Comparison of ENCODE assay signal across 9 mouse cellular contexts in the genomic region with DNA sequence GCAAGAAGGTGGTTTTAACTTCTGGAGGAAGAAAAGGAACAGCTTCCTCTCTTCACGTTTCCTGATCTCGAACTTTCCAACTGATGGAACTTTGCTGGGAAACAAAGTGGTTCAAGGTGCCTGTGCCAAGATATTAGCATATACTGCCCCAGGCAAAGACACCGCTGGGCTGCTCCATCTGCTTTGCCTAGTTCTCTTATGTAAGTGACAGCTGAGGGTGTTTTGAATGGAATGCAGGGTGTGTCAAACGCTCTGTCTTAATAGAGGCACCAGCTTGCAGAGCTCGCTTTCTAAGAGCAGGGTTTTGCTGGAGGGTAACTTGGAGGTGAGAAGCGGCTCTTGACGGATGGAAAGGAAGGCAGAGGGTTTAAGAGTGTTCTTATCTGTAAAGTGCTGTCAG. TPM values are rescaled to one million over a fixed set of nuclear protein-coding genes. Genes with fewer than 3 reads are reported as not detected.
DNase-seq lines count a peak whose midpoint lies in the region; ATAC-seq and TF ChIP-seq lines count a peak whose summit lies in the region.
"Had no signal": no experiment of that assay in that cellular context is flagged by ENCODE, and none has a peak within 500 bp of the region (broad histone marks: within the 10 kb centered on the region; RNA-seq: fewer than 3 reads in every experiment).

No protein-coding gene starts in this region.

- H3K27me3 ChIP-seq in kidney, embryonic 15.5 days: no peaks in the 10 kb centered on the region
- H3K27me3 ChIP-seq in embryonic facial prominence, embryonic 12.5 days: no peaks in the 10 kb centered on the region
- H3K27me3 ChIP-seq in limb, embryonic 14.5 days (ENCODE audit: control insufficient read depth, insufficient read depth, low read length): no peaks in the 10 kb centered on the region

- peaks cover 11% of the 10 kb centered on the region; the same call in 1 of the 2 replicates for H3K4me1 ChIP-seq in kidney, embryonic 15.5 days
- H3K4me1 ChIP-seq in embryonic facial prominence, embryonic 12.5 days: 0 out of 2 replicates have a peak, but pooled peaks cover 5% of the 10 kb centered on the region
- 0 out of 2 replicates have a peak, but pooled peaks cover 13% of the 10 kb centered on the region for H3K4me1 ChIP-seq in limb, embryonic 14.5 days (ENCODE audit: control insufficient read depth, insufficient read depth, low read length)

- WGBS in kidney, embryonic 15.5 days: 39% methylated on average over 7 of the region's 7 CpGs
- WGBS in embryonic facial prominence, embryonic 12.5 days: 15% methylated on average over 7 of the region's 7 CpGs
- 22% methylated on average over 7 of the region's 7 CpGs for WGBS in limb, embryonic 14.5 days

- no peak overlapping the region for H3K4me3 ChIP-seq in kidney, embryonic 15.5 days (replicated peaks)
- H3K4me3 ChIP-seq in embryonic facial prominence, embryonic 12.5 days: no peak overlapping the region
- no peak overlapping the region for H3K4me3 ChIP-seq in limb, embryonic 14.5 days (replicated peaks; ENCODE audit: low read length)

- H3K9me3 ChIP-seq in kidney, embryonic 15.5 days (replicated peaks): no peaks in the 10 kb centered on the region
- no peaks in the 10 kb centered on the region for H3K9me3 ChIP-seq in embryonic facial prominence, embryonic 12.5 days
- H3K9me3 ChIP-seq in limb, embryonic 14.5 days (ENCODE audit: control insufficient read depth, low read length): no peaks in the 10 kb centered on the region

- no peaks in the 10 kb centered on the region for H3K36me3 ChIP-seq in kidney, embryonic 15.5 days
- H3K36me3 ChIP-seq in embryonic facial prominence, embryonic 12.5 days: no peaks in the 10 kb centered on the region
- H3K36me3 ChIP-seq in limb, embryonic 14.5 days (ENCODE audit: control insufficient read depth, insufficient read depth, low read length): no peaks in the 10 kb centered on the region

- ATAC-seq in kidney, embryonic 15.5 days (replicated peaks; ENCODE audit: low FRiP score): no peak
- ATAC-seq in embryonic facial prominence, embryonic 12.5 days (ENCODE audit: insufficient number of reproducible peaks, insufficient read depth, low FRiP score, low TSS enrichment): no peak
- peak; percentile 30; the same call in 1 of the 2 replicates for ATAC-seq in limb, embryonic 14.5 days (ENCODE audit: low FRiP score, low read depth)

- H3K4me2 ChIP-seq in kidney, embryonic 15.5 days: no peak overlapping the region
- H3K4me2 ChIP-seq in embryonic facial prominence, embryonic 12.5 days (replicated peaks): no peak overlapping the region
- H3K4me2 ChIP-seq in limb, embryonic 14.5 days (replicated peaks; ENCODE audit: low read depth, low read length, severe bottlenecking): no peak overlapping the region

- no peak overlapping the region for H3K9ac ChIP-seq in kidney, embryonic 15.5 days
- H3K9ac ChIP-seq in embryonic facial prominence, embryonic 12.5 days: no peak overlapping the region
- no peak overlapping the region for H3K9ac ChIP-seq in limb, embryonic 14.5 days (ENCODE audit: low read depth, low read length, severe bottlenecking)

- no peak for TF ChIP-seq POLR2A in limb, embryonic 14.5 days (IDR thresholded peaks at IDR 0.05; ENCODE audit: borderline replicate concordance, extremely low read depth, insufficient read depth, insufficient read length)

- no peak overlapping the region for H3K27ac ChIP-seq in kidney, embryonic 15.5 days
- H3K27ac ChIP-seq in embryonic facial prominence, embryonic 12.5 days: peak overlapping the region; percentile 46; the same call in 1 of the 2 replicates
- no peak overlapping the region for H3K27ac ChIP-seq in limb, embryonic 14.5 days (replicated peaks; ENCODE audit: low read depth, low read length)

- peak; percentile 3 for DNase-seq in kidney, adult 9 months
- DNase-seq in brain, adult 2 months (ENCODE audit: low read depth, low spot score): peak; percentile 87
- peak; percentile 72 for DNase-seq in limb, embryonic 14.5 days (ENCODE audit: low spot score)
- no peak for DNase-seq in spleen, adult 12 weeks (ENCODE audit: low spot score)
- DNase-seq in adrenal gland, adult 8-10 months: no peak
- no peak for DNase-seq in B cell, adult 2 months
- DNase-seq: gastrocnemius, postnatal 14 days had no signal

RNA-seq across cellular contexts. Expression of gene Slc4a3, which starts 42.8 kb away (rescaled TPM):
- 20.9 and 22.5 TPM in 2 replicates for polyA plus RNA-seq in kidney, embryonic 15.5 days (2015; fragmentation: Nextera tagmentation; extraction: Ambion mirVana)
- 33.1 and 33.7 TPM in 2 replicates for polyA plus RNA-seq in embryonic facial prominence, embryonic 12.5 days (2016; fragmentation: Nextera tagmentation; extraction: Ambion mirVana)
- polyA plus RNA-seq in limb, embryonic 14.5 days (2012; rRNA removed): 101 and 137 TPM in 2 replicates
- 21.5 and 28.7 TPM in 2 replicates for polyA plus RNA-seq in limb, embryonic 14.5 days (2014; fragmentation: Nextera tagmentation; extraction: Ambion mirVana)
- 100 to 1,000 TPM; 124 to 271 (median 199) TPM for total RNA-seq in adrenal gland, adult 8-10 months (2022)

Comparison
In these comparisons a context has a peak if more than half of its experiments do, and no peak if none do; other contexts are left out.
1. DNase-seq: peak in kidney, adult 9 months (single experiment), brain, adult 2 months (single experiment) and limb, embryonic 14.5 days (single experiment); none in spleen, adult 12 weeks (single experiment), adrenal gland, adult 8-10 months (single experiment) and B cell, adult 2 months (0 of 2).